Mouse (Mus musculus) brain, embryonic 14.5 days (tissue): Measurements from ENCODE around the gene Msln.

Experiments
- CTCF ChIP-seq: fragments of 200-500 bp; IDR thresholded peaks from 2 replicates; pipeline ENCODE4 v1.5.1; 2012; ENCODE audit warnings: inconsistent platforms, mild to moderate bottlenecking, moderate library complexity, borderline replicate concordance; ENCODE audit not compliant: insufficient read depth, insufficient read length; ENCODE audit errors: extremely low read depth
- POLR2A ChIP-seq: fragments of 200-500 bp; IDR thresholded peaks from 2 replicates; pipeline ENCODE4 v1.6.1; 2012; ENCODE audit warnings: mild to moderate bottlenecking, inconsistent platforms, borderline replicate concordance; ENCODE audit not compliant: poor library complexity, insufficient read depth, insufficient read length, severe bottlenecking; ENCODE audit errors: extremely low read depth

- TF ChIP-seq CTCF: no peak
- TF ChIP-seq POLR2A: no peak
Measured at GRCm38 (mm10) chr17:25721476-25721875, 32.7 kb downstream of the Msln start.
